7 mouse cellular contexts compared by ENCODE assay signal in genomic region chr12:3098175-3098574, GRCm38 (mm10).
DNase-seq lines count a peak whose midpoint lies in the region; ATAC-seq lines count a peak whose summit lies in the region.
"Not testable (repeated sequence)": the region's sequence is repeated elsewhere in the genome, so short reads cannot be mapped to it uniquely, and the experiment has no call there.

No protein-coding gene starts in this region.

- not testable (repeated sequence) for H3K36me3 ChIP-seq in intestine, embryonic 15.5 days

- 25% methylated on average over 2 of the region's 2 CpGs for WGBS in intestine, embryonic 15.5 days

- not testable (repeated sequence) for H3K4me1 ChIP-seq in intestine, embryonic 15.5 days (replicated peaks)

- not testable (repeated sequence) for H3K9ac ChIP-seq in intestine, embryonic 15.5 days

- H3K4me2 ChIP-seq in intestine, embryonic 15.5 days (replicated peaks), result not testable (repeated sequence)

- not testable (repeated sequence) for H3K9me3 ChIP-seq in intestine, embryonic 15.5 days

- ATAC-seq in activated CD4-positive, CD25-positive, alpha-beta regulatory T cell, adult 4 months, result peak; percentile 77
- ATAC-seq in intestine, embryonic 15.5 days, result peak; percentile 67; the same call in 1 of the 2 replicates
- peak; percentile 100 for ATAC-seq in megakaryocyte progenitor cell, adult 5-6 weeks (replicated peaks; ENCODE audit: poor library complexity)

- not testable (repeated sequence) for H3K4me3 ChIP-seq in intestine, embryonic 15.5 days (replicated peaks)

- peak; percentile 48 to 57 for DNase-seq in cerebellum, postnatal 25 days
- peak; percentile 28 for DNase-seq in gastrocnemius, adult 18-20 months (ENCODE audit: low spot score)
- peak; percentile 18 to 69 for DNase-seq in layer of hippocampus, postnatal 25 days (ENCODE audit: extremely low spot score in 1 of 2, low spot score in 1 of 2)
- peak; percentile 26 for DNase-seq in right cerebral cortex, postnatal 4 days

- not testable (repeated sequence) for H3K27ac ChIP-seq in intestine, embryonic 15.5 days

- not testable (repeated sequence) for H3K27me3 ChIP-seq in intestine, embryonic 15.5 days (replicated peaks)
